ENCODE assay signal across 9 mouse cellular contexts in genomic region chr7:130657751-130658150, GRCm38 (mm10).
A peak's percentile ranks its signal among the peaks of the same experiment; 100 is the strongest.
DNase-seq lines count a peak whose midpoint lies in the region.
"Had no signal": no experiment of that assay in that cellular context is flagged by ENCODE, and none has a peak within 500 bp of the region (broad histone marks: within the 10 kb centered on the region; RNA-seq: fewer than 3 reads in every experiment).

No protein-coding gene starts in this region.

- peak; percentile 46 to 78 for DNase-seq in urinary bladder, postnatal 36 days (ENCODE audit: low spot score in 2 of 2)
- DNase-seq in urinary bladder, postnatal 10 days (ENCODE audit: low spot score) = no peak
- DNase-seq in heart, adult 11 months = peak; percentile 100
- peak; percentile 68 for DNase-seq in kidney, postnatal 10 days
- DNase-seq in spleen, postnatal 10 days (ENCODE audit: low spot score in 2 of 2) = no peak
- no peak for DNase-seq in Muller cell, postnatal 12 days (ENCODE audit: inconsistent ontology term)
- no peak for DNase-seq in thymus, adult 18-20 months
- no peak for DNase-seq in right cerebral cortex, adult 2 months (ENCODE audit: low spot score in 2 of 2)
- DNase-seq: cerebellum, postnatal 25 days had no signal

Comparison
In these comparisons a context has a peak if more than half of its experiments do, and no peak if none do; other contexts are left out.
1. DNase-seq: peak in urinary bladder, postnatal 36 days (2 of 2), heart, adult 11 months (single experiment) and kidney, postnatal 10 days (single experiment); none in urinary bladder, postnatal 10 days (single experiment), spleen, postnatal 10 days (0 of 2), Muller cell, postnatal 12 days (single experiment), thymus, adult 18-20 months (0 of 2) and right cerebral cortex, adult 2 months (0 of 2).